Mouse (Mus musculus): ENCODE measurements around the gene Mrtfa.

- TF ChIP-seq POLR2A (IDR thresholded peaks at IDR 0.05; ENCODE audit: borderline replicate concordance, low read depth, low read length) = no peak
- no peak for TF ChIP-seq CTCF (IDR thresholded peaks at IDR 0.05; ENCODE audit: low read depth, low read length)
These were observed 36.2 kb upstream of the Mrtfa start for GRCm38 (mm10) chr15:81226796-81227195.
